Mouse (Mus musculus) heart, embryonic 15.5 days (tissue): Measurements from ENCODE around the gene Polq. TPM values are rescaled to one million over a fixed set of nuclear protein-coding genes. Genes with fewer than 3 reads are reported as not detected.
"Not testable (repeated sequence)": the region's sequence is repeated elsewhere in the genome, so short reads cannot be mapped to it uniquely, and the experiment has no call there.

Experiments used
- ATAC-seq: fragments of 200-750 bp; cut with Nextera tagmentation; replicated peaks from 2 replicates; pipeline ENCODE4 v1.8.0; 2017; ENCODE audit warnings: low read depth, moderate TSS enrichment; ENCODE audit not compliant: insufficient number of reproducible peaks, insufficient read depth, low FRiP score
- H3K27ac ChIP-seq: fragments of 300-500 bp; sonication (generic); 2 replicates; pipeline ENCODE4 v1.5.1; 2015; ENCODE audit warnings: mild to moderate bottlenecking, inconsistent platforms
- H3K27me3 ChIP-seq: fragments of 300-500 bp; sonication (generic); 2 replicates; pipeline ENCODE4 v1.6.1; 2015; ENCODE audit warnings: inconsistent platforms
- H3K36me3 ChIP-seq: fragments of 300-500 bp; sonication (generic); 2 replicates; pipeline ENCODE4 v1.6.1; 2015; ENCODE audit warnings: mild to moderate bottlenecking, inconsistent platforms
- H3K4me1 ChIP-seq: fragments of 300-500 bp; sonication (generic); replicated peaks from 2 replicates; pipeline ENCODE4 v1.6.1; 2015; ENCODE audit warnings: inconsistent platforms
- H3K4me2 ChIP-seq: fragments of 300-500 bp; sonication (generic); 2 replicates; pipeline ENCODE4 v1.6.1; 2015; ENCODE audit warnings: inconsistent platforms, mild to moderate bottlenecking, moderate library complexity
- H3K4me3 ChIP-seq: fragments of 300-500 bp; sonication (generic); 2 replicates; pipeline ENCODE4 v1.5.1; 2015; ENCODE audit warnings: mild to moderate bottlenecking, inconsistent platforms
- H3K9ac ChIP-seq: fragments of 300-500 bp; sonication (generic); 2 replicates; pipeline ENCODE4 v1.6.1; 2015; ENCODE audit warnings: mild to moderate bottlenecking, inconsistent platforms
- H3K9me3 ChIP-seq: fragments of 300-500 bp; sonication (generic); replicated peaks from 2 replicates; pipeline ENCODE4 v1.6.1; 2016; ENCODE audit warnings: inconsistent platforms
- WGBS: fragments of 180-500 bp; shearing (Covaris S2); methylation state at CpG from one replicate; pipeline ENCODE4 v1.1.7; 2015; ENCODE audit warnings: mixed read lengths; 5-methylcytosine and 5-hydroxymethylcytosine counted together
- polyA plus RNA-seq: library from polyadenylated mRNA; unstranded; fragments of >200 nt; fragmentation: Nextera tagmentation; extraction: Ambion mirVana; gene quantifications from 2 replicates; pipeline ENCODE4 v1.2.1, GENCODE M21; 2015

The Polq gene
- polyA plus RNA-seq, 1 experiment from 2014 or later = 3.4 TPM

DNA sequence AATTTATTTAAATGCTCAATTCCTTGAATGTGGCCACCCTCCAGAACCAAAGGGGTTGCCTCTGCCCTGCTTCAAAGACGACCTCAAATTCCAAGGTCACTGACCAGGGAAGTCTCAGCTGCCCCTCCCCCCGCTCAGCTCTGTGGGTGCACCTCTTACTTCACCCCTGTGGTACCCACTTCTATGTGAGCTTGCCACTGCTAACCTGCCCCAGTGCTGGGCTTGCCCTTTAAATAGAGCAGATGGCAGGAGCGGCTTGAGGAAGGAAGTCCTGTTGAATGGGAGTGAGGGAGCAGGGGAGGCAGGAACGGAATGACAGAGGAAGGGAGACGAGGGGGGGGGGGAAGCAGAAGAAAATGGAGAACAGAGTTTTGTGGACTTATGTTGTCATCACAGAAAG lies 97.2 kb downstream of the Polq start:
- Histone ChIP-seq H3K9me3 (no peaks in the 10 kb centered on the region), H3K9ac (no peak overlapping the region), H3K36me3 (no peaks in the 10 kb centered on the region), H3K27ac (no peak overlapping the region), H3K4me1 (0 out of 2 replicates have a peak, but pooled peaks cover 2% of the 10 kb centered on the region), H3K4me2 (no peak overlapping the region), H3K4me3 (no peak overlapping the region), H3K27me3 (no peaks in the 10 kb centered on the region)
- ATAC-seq = no peak
- WGBS = 23% methylated on average over 5 of the region's 5 CpGs

DNA sequence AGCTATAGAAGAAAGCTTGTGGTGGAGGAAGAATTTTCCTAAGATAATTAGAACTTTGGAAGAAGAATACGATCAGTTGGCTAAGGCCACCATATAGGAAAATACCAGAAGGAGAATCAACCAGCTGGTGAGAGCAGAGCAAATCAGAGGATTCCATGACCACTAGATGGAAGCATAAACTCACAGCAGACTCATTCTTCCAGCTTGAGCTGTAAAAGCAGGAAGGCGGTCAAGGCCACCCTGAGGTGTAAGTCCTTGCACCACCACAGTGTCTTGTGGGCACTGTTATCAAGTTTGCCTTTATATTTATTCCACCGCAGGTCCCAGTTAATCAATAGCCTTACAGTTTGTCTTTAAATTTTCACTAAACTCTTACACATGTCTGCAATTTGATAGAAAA lies 97.7 kb downstream of the Polq start:
- Histone ChIP-seq H3K4me2 (no peak overlapping the region), H3K27ac (no peak overlapping the region), H3K9ac (no peak overlapping the region), H3K4me1 (0 out of 2 replicates have a peak, but pooled peaks cover 2% of the 10 kb centered on the region), H3K27me3 (no peaks in the 10 kb centered on the region), H3K4me3 (no peak overlapping the region), H3K36me3 (no peaks in the 10 kb centered on the region), H3K9me3 (no peaks in the 10 kb centered on the region)
- 22% methylated on average over 3 of the region's 3 CpGs for WGBS
- 0 out of 2 replicates have a peak, but pooled peaks have one; percentile 22 for ATAC-seq

DNA sequence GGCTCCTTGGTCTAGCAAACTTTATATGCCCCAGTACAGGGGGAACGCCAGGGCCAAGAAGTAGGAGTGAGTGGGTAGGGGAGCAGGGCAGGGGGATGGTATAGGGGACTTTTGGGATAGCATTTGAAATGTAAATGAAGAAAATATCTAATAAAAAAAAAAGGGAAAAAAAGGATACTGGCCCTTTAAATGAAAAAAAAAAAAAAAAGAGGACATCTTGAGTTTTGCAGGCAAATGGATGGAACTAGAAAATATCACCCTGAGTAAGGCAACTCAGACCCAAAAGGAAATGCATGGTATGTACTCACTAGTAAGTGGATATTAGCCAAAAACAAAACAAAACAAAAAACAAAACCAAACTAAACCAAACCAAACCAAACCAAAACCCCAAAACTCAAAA lies 113.6 kb downstream of the Polq start:
- ATAC-seq, H3K4me1 ChIP-seq, H3K36me3 ChIP-seq, H3K4me2 ChIP-seq, H3K9ac ChIP-seq, H3K27me3 ChIP-seq, H3K9me3 ChIP-seq, H3K27ac ChIP-seq, H3K4me3 ChIP-seq: not testable (repeated sequence)
- 88% methylated on average over 1 of the region's 1 CpGs for WGBS

Other genes with a start within 250 kb of the Polq start
- gene Slc15a2, start 226.8 kb upstream of the Polq start, polyA plus RNA-seq = 2.2 and 4.3 TPM in 2 replicates
- 21.2 and 23.6 TPM in 2 replicates for gene Iqcb1, start 183.4 kb upstream of the Polq start, polyA plus RNA-seq
- 0.47 and 0.94 TPM in 2 replicates for gene Eaf2, start 136.8 kb upstream of the Polq start, polyA plus RNA-seq
- 56.2 and 57.7 TPM in 2 replicates for gene Golgb1, start 136.6 kb upstream of the Polq start, polyA plus RNA-seq
- gene Hcls1, start 76.8 kb upstream of the Polq start, polyA plus RNA-seq = 4.7 and 12.7 TPM in 2 replicates
- 11.4 and 13.8 TPM in 2 replicates for gene Fbxo40, start 21.3 kb upstream of the Polq start, polyA plus RNA-seq